Mouse (Mus musculus): ENCODE data around the gene Gm8122. TPM values are rescaled to one million over a fixed set of nuclear protein-coding genes. Genes with fewer than 3 reads are reported as not detected.

The Gm8122 gene
- polyA plus RNA-seq, 1 experiment from 2014 or later = not detected

Other genes with a start within 250 kb of the Gm8122 start
- not detected in 2 replicates for gene Gm8082, start 241.7 kb downstream of the Gm8122 start, polyA plus RNA-seq (2014; fragmentation: Nextera tagmentation; extraction: Ambion mirVana)
- not detected in 2 replicates for gene Gm10376, start 219.7 kb downstream of the Gm8122 start, polyA plus RNA-seq (2014; fragmentation: Nextera tagmentation; extraction: Ambion mirVana)
- not detected in 2 replicates for gene Gm8094, start 158.7 kb downstream of the Gm8122 start, polyA plus RNA-seq (2014; fragmentation: Nextera tagmentation; extraction: Ambion mirVana)
- 0.15 and 0.20 TPM in 2 replicates for gene Gm8104, start 134.7 kb downstream of the Gm8122 start, polyA plus RNA-seq (2014; fragmentation: Nextera tagmentation; extraction: Ambion mirVana)
- 0.14 and 0.30 TPM in 2 replicates for gene Gm7233, start 55.4 kb downstream of the Gm8122 start, polyA plus RNA-seq (2014; fragmentation: Nextera tagmentation; extraction: Ambion mirVana)
- gene Gm8126, start 23.3 kb upstream of the Gm8122 start, polyA plus RNA-seq (2014; fragmentation: Nextera tagmentation; extraction: Ambion mirVana) = not detected in 2 replicates
- not detected in 2 replicates for gene Gm9732, start 39.7 kb upstream of the Gm8122 start, polyA plus RNA-seq (2014; fragmentation: Nextera tagmentation; extraction: Ambion mirVana)
- gene Gm8127, start 58.5 kb upstream of the Gm8122 start, polyA plus RNA-seq (2014; fragmentation: Nextera tagmentation; extraction: Ambion mirVana) = not detected in 2 replicates
- not detected in 2 replicates for gene 1700001F09Rik, start 112.5 kb upstream of the Gm8122 start, polyA plus RNA-seq (2014; fragmentation: Nextera tagmentation; extraction: Ambion mirVana)
- gene Gm8138, start 181.0 kb upstream of the Gm8122 start, polyA plus RNA-seq (2014; fragmentation: Nextera tagmentation; extraction: Ambion mirVana) = not detected in 2 replicates